Mouse (Mus musculus) urinary bladder, postnatal 10 days (tissue): ENCODE results near the gene Gast.
"Not testable (repeated sequence)": the region's sequence is repeated elsewhere in the genome, so short reads cannot be mapped to it uniquely, and the experiment has no call there.

Experiments used
- DNase-seq: peaks from one replicate; pipeline ENCODE4 v3.0.0; 2022; ENCODE audit warnings: low spot score

Gast gene

DNA sequence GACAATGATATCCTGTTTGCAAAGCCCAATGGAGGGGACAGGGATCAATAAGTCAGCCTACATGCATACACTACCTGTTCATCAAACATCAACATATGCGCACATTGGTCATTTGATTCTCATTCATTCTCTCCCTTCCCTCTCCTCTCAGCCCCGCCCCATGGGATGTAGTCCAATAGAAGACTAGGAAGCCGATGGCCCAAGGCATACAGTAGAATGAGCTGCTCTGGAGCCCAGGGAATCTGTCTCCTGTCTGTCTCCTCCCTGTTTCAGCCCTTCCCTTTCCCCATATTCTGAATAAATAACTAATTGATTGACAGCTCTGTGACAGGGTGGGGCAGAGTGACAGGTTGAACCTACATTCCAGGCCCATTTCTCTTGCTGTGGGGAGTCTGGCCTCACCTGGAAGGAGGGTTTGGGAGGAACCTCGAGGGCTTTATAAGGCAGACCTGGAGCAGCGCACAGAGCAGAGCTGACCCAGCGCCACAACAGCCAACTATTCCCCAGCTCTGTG lies at the start of gene Gast:
Gene Gast, plus strand, starts transcription at position 464 of the 514 bp plus-strand sequence.
- no peak for DNase-seq

DNA sequence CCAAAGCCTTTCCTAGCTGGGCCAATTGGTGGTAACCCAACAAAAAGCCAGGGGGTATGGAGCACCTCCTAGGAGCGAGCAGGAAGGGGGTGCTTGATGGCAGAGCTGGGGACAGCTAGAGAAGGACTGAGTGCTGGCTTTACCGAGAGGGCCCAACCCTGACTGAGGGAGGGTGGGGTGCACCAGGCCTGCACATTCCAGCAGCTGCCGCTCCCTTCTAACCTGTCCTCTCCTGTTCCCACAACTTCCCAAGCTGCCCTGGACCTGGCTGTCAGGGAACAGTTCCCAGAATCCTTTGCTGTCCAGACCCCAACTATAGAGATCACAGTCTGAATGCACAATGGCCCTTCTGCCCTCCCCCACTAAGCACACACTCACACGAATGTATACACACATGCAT lies 49.2 kb upstream of the Gast start:
- no peak for DNase-seq

DNA sequence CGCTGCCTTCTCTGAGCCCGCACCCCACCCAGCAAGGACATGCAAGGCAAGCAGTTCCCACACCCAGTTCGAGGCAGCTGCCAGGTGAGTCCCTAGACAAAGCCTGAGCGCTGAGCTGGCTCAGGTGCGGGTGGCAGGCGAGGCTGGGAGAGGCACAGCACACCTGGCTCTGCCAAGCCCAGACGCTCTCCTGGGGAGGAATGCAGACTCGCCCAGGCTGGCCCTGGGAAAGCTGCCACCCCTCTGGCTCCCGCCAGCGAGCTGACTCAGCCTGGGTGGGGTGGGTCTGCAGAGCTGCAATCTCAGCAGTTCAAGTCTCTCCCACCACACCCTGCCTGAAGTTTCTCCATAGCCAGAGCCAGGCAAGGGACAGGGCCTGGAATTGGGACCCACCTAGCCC lies 47.2 kb upstream of the Gast start:
- peak; percentile 46 for DNase-seq

DNA sequence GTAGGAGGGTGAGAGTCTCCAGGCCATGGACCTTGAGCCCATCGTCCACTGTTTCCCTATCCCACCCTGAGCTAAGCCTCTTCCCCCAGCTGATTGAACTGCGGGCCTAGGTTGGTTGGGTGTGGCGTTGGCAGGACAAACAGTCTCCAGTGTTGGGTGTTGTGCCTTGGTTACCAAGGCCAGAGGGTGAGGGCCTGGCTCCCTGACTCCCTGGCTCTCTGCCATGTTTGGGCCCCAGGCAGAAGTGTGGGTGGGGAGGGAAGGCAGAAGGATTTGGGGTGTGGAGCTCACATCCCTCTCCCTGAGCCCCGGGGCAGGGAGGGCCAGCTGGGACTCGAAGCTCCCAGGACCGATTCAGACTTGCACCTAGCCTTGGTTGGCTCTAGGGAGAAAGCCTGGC lies 45.3 kb upstream of the Gast start:
- peak; percentile 46 for DNase-seq

DNA sequence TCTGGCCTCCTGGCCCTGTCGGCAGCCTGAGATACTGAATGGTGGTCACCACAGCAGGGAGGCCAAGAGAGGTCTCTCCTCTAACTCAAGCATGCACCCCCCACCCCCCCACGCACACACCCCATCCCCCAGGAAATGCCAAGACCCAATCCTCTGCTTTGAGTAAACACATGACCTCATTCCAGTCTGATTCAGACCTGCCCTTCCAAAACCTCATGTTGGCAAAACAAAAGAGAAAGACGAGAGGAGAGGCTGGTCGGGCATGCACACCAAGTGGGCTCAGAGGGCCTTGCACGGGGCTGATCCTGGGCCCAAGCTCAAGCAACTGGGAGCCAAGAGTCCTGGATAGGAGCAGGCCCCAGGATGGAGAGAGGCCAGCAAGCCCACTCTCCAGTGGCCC lies 44.0 kb upstream of the Gast start:
- no peak for DNase-seq

DNA sequence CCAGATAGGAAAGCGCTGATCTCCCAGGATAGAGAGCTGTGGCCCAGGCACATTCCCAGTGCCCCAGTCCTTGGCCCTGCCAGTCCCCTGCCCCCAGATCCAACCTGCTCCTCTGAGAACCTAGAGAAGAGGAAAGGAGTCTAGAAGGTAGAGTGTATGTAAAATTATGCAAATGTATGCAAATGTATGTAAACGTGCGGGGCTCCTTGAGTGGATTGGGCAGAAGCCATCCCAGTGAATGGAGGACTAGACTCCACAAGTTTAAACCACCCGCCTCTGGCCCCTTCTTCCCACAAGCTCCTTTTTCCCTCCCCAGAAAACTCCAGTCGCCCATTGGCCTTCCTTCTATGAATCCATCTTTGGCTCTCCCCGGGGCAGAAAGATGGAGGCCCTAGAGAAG lies 41.3 kb upstream of the Gast start:
- DNase-seq: no peak

DNA sequence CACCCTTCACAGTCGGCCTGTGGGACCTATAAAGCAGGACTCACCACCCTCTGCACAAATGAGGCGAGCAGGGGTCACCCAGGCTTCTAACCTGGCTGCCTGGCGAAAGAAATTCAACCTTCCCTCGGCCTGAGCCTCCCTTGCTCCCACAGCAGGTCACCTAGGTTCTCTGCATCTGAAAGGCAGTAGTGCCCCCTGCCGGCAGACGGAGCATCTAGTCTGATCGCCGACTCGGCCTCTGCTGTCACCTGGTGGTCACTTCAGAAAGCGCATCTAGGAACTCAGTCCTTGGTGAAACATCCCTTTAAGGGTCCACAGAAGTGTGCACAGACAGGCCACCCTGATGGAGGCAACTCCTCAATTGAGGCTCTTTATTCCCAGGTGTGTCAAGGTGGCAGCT lies 38.9 kb upstream of the Gast start:
- peak; percentile 59 for DNase-seq

DNA sequence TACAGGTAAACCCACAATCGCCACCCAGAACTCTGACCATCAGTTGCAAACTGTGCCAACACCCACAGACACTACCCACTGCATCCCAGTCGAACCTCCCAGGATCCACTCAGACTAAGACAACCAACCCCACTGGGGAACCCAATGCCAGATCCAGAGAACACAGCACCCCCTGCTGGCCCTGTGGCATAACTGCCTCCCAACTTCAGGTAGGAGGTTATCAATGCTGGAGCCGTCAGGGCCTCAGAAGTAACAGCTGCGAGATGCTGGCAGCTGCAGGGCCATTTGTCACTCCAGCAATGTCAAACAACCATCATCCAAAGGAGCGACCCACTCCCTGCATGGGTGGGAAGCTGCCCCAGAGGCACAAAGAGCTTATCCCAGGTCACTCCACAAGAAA lies 36.4 kb upstream of the Gast start:
- no peak for DNase-seq

DNA sequence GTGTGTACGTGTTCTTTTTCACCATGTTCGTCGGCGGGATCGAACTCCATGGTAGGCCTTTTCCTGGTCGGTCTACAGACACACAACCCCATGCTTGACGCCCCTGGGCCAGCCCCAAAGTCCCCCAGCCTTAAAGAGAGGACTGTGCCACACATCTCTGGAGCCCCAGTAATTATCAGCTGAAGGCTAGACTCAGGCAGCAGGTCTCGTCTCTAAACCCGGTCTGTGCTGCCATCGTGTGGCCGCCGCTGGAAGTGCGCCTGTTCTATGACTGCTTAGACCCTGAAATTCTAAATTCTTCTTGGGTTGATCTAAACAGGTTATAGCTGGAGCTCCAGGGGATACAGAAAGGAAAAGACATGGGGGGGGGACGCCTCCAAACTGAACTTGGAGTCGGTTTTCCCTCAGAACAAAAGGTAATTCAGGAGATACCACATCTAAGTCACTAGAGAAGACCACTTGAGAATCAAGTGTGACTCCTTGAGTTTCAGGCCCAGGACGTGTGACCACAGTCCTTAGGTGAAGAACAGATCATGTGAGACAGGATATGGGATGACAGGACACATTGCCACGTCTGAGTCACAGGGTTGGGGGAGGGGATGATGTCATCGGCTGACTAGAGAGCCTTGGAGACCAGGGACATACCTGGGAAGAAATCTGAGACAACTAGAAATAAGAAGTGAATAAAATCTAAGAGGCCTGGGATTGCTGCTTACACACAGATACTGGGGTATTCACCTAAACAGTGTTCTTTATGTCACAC lies 35.8 kb upstream of the Gast start:
- peak; percentile 63 for DNase-seq

DNA sequence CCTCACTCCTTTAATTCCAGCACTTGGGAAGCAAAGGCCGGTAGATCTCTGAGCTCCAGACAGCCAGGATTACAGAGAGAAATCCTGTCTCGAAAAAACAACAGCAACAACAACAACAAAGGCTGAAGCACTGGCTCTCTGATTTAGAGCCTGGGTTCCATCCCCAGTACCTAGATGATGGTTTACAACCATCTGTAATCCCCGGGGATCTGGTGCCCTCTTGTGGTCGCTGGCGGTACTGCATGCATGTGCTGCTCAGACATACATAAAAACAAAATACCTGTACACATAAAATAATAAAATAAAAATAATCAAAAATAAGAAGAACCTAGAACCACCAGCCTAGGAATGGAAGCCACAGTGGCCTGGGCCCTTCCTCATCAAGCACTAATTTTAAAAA lies 33.9 kb upstream of the Gast start:
- no peak for DNase-seq

DNA sequence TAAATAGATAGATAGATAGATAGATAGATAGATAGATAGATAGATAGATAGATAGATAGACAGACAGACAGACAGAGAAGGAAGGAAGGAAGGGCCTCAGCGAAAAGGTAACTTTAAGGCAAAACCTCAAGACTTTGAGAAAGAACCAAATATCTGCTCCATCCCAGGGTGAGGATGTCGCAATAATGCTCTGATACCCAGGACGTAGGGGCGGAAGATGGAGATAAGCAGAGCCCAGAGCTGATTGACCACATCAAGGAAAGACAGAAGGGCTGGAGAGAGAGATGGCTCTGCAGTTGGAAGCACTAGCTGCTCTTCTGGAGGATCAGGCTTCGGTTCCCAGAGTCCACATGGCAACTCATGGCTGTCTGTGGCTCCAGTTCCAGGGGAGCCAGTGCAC lies 32.9 kb upstream of the Gast start:
- no peak for DNase-seq

DNA sequence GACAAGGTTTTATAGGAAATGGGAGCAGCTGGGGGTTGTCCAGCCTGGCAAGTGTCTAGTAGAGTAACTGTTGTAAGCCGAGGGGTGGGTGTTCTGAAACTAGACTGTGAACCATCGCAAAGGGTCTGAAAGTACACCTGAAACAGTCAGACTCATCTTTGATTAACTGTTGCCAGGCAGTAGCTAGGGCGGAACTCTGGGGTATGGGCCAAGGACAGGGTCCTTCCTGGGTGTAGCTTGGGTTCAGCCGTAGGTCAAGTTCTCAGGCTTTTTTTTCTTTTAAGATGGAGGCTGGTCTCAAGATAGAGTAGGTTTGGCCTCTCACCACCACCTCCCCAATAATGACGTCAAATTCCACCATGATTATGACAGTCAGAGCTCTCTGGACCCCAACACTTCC lies 26.3 kb upstream of the Gast start:
- no peak for DNase-seq

DNA sequence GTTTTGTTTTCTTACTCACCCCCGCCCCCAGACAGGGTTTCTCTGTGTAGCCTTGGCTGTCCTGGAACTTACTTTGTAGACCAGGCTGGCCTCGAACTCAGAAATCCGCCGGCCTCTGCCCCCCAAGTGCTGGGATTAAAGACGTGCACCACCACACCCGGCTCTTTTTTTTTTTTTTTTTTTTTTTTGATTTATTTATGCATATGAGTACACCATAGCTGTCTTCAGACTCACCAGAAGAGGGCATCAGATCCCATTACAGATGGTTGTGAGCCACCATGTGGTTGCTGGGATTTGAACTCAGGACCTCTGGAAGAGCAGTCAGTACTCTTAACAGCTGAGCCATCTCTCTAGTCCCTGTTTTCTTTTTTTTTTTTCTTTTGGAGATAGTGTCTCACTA lies 25.5 kb upstream of the Gast start:
- not testable (repeated sequence) for DNase-seq

DNA sequence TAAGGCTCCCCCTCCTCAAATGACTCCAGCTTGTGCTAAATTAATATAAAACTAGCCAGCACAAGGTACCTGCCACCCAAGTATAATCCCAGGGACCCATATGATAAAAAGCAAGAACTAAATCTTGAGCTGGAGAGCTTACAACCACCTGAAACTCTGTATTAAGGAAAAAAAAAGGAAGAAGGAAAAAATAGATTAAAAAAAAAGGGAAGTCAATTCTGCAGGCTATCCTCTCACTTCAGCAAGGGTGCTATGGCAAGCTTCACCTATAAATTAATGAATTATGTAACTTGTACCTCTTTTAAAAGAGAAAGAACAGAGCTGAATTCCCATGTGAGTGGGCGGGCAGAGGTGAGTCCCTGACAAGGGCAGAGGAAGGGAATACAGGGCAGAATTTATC lies 22.6 kb upstream of the Gast start:
- no peak for DNase-seq

DNA sequence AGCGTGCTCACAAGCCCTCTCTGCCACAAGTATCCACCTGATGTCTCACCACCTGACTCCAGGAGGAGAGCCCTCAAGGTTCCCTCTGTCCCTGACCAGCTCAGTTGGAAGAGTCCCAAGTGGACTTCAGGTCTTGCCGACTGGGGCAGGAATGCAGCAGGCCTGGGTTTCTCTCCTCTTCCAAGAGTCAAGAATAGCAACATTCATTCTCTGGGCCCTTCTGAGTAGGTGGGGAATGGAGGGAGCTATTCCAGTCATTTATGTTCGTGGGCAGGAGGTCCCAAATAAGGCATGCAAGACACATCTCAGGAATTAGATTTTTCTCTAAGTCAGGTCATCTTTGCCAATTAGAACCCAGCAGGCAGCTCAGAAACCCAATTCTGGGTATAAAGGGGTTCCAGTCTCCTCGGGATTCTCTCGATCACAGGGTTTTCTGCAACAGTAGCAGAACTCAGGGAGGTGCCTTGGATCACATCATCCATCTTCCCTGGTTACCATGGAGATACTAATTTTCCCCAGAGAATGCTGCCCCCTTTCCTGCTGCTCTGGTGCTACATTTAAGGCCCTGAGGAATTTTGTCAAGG lies 22.0 kb upstream of the Gast start:
- no peak for DNase-seq

DNA sequence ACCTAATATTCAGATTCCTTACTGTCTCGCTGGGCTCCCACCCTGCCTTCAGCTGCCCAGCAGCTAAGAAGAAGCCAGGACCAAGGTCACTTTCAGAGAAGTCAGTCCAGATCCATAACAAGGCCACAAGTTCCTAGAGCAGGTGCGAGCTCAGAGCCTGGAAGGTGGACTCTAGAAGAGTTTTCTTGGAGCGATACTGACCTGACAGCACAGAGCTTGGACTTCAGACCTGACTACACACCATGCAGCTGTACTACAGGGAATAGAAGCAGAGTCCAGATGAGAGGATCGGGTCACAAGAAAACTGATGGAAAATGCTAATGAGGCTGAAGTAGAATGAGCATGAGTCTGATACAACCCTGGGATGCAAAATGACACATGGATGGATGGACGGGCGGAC lies 20.8 kb upstream of the Gast start:
- DNase-seq: no peak

DNA sequence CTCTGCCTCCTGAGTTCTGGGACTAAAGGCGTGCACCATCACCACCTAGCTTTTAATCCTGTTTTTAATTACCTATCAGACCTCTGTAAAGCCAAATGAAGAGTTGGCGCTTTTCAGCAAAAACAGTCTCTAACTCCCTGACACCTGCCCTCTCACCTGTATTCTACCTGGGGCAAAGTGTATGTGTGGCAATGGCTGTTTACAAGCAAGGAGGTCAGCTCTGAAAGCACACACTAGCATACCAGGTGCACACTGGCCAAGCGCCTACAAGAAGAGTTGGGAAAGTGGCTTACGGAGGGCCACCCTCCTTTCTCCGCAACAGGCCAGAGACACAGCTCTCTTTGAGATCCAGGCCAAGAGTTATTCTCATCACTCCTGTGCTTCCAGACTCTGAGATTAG lies 18.8 kb upstream of the Gast start:
- no peak for DNase-seq

DNA sequence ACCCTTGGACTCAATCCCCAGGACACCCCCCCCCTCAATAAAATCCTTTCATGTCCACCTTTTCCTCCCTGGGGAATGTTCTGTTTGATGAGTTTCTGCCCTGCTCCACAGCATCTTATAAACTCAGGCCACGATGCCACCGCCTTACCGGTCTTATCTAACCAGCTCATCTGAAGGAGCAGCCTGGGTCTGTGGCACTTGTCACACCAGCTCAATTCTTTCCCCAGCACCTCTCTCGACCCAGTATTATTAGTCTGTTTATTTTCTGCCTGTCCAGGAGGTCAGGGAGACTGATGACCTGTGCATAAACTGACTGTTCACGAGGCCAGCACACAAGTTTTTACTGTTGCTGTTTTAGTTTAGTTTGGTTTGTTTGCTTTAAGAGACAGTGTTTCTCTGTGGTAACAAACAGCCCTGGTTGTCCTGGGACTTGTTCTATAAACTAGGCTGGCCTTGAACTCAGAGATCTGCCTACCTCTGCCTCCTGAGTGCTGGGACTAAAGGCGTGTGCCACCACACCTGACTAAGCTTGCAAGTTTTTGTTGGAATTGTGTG lies 16.3 kb upstream of the Gast start:
- DNase-seq: no peak

DNA sequence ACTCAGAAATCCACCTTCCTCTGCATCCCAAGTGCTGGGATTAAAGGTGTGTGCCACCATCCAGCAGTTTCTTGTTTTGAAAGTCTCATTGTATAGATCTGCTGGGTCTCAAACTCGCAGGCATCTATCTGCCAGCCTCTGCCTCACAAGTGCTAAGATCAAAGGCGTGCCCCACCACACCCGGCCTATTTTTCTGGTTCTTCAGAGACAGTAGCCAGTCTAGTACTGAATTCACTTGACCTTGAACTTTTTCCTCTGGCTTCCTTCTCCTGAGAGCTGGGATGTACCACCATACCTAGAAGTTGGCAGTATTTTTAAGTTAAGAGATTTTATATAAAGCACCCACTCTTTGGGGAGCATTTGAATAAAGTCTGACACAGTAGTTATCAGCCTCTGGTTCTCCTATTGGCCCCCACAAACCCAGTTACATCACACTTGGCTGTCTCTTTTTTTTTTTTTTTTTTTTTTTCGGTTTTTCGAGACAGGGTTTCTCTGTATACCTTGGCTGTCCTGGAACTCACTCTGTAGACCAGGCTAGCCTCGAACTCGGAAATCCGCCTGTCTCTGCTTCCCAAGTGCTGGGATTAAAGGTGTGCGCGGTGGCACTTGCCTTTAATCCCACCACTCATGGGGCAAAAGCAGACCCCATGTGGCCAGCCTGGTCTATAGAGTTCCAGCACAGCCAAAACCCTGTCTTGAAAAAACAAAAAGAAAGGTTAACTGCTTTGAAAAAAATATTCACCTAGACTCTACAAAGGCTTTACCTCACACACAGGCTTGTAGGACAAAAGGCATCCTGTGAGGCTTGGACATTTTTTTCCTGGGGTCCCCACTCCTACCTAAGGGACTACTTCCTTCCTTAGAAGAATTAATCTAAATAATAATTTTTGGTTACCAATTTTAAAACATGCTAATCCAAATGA lies 15.4 kb upstream of the Gast start:
- DNase-seq: no peak

DNA sequence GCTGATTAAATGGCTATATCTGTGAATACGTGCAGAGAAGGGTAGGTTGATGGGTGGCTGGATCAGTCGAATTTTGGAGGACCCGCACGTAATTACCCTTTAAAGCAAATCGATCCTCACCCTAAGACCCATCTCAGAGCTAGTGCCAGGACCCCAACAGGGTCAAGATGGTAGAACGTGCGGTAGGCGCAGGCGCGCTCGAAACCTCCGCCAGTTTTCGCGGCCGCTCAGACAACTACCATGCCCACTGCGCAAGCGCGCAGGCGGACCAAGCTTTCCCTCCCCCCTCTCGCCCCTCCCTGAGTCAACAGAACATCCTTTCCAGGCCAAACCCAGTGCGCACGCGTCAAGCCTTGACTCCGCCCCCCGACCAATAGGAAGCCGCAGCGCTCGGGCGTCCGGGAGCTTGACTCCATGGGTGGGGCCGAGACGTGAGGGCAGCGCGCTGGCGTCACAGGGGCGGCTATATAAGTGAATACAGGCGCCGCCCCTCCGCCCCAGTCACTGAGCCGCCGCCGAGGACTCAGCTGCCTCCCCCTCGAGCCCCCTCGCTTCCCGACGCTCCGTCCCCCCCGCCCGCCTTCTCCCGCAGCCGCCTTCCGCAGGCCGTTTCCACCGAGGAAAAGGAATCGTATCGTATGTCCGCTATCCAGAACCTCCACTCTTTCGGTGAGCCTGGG lies 14.6 kb upstream of the Gast start, which contains the start of gene Eif1:
Gene Eif1, plus strand, starts transcription at position 394 of the 680 bp plus-strand sequence.
- peak; percentile 99 for DNase-seq

DNA sequence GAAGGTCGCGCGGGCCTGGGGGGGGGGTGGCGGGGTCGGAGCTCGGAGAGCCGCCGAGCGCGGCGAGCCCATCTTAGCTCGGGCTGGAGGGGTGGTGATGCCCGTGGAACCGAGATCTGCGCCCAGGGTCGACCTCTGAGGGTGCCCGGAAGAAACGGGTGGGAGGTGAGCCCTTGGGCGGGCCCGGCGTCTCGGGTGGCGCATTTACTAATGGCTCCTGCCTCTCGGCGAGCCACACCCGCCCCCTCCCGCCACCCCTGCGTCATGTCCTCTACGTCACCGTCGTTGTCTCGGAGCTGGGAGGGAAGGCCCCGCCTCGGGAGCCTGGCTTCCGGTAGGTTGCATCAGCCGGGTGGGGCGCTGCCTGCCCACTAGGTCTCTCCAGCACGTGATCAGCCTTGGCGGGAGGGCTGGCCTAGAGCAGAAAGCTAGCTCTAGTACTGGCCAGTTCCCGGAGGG lies 14.0 kb upstream of the Gast start:
- peak; percentile 91 for DNase-seq
